Mouse (Mus musculus) E14TG2a.4 (cell line): Measurements from ENCODE around the gene Gm5039.

ENCODE experiments used
- CTCF ChIP-seq: conservative IDR thresholded peaks from 2 replicates; pipeline ENCODE4 v1.5.1; 2014; ENCODE audit warnings: low read length
- NANOG ChIP-seq: IDR thresholded peaks from 2 replicates; pipeline ENCODE4 v1.6.1; 2014; ENCODE audit warnings: borderline replicate concordance, low read length, mixed read lengths
- POU5F1 ChIP-seq: IDR thresholded peaks from 2 replicates; pipeline ENCODE4 v1.6.1; 2014; ENCODE audit warnings: low read length, borderline replicate concordance

GRCm38 (mm10) chr12:88360441-88361119 lies 36.8 kb upstream of the Gm5039 start, which contains the start of gene Adck1:
- TF ChIP-seq CTCF: no peak
- no peak for TF ChIP-seq POU5F1
- no peak for TF ChIP-seq NANOG
